Mouse (Mus musculus) neutrophil, adult 5-6 weeks (primary cell): ENCODE results near the gene Tnr. TPM values are rescaled to one million over a fixed set of nuclear protein-coding genes. Genes with fewer than 3 reads are reported as not detected.
"Not testable (repeated sequence)": the region's sequence is repeated elsewhere in the genome, so short reads cannot be mapped to it uniquely, and the experiment has no call there.

Experiments
- ATAC-seq: fragments of 151-379, 151-347 bp; 2 replicates; pipeline ENCODE4 v1.8.0; 2017; ENCODE audit warnings: mild to moderate bottlenecking, moderate TSS enrichment; ENCODE audit not compliant: insufficient number of reproducible peaks, poor library complexity, low FRiP score, severe bottlenecking; ENCODE audit errors: extremely low read depth
- total RNA-seq: library from RNA; stranded (forward); fragments of 200-1000 nt; gene quantifications from 2 replicates; pipeline ENCODE4 v1.2.3, GENCODE M21; 2017

Tnr gene
- total RNA-seq, 1 experiment from 2014 or later, result 0.23 TPM

DNA sequence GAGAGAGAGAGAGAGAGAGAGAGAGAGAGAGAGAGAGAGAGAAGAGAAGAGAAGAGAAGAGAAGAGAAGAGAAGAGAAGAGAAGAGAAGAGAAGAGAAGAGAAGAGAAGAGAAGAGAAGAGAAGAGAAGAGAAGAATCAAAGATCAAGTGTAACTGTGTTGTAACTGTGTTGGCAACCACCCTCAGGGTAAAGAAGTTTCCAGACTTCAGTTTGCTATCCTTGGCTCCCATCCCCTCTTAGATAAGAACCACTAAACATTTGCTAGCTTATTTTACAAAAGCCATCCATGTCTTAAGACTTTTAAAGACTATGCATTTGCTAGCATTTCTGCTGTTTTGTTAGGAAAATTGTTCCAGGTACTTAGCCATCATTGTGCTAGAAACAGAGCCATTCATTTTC is 442.7 kb downstream of the Tnr start:
- ATAC-seq, result not testable (repeated sequence)

DNA sequence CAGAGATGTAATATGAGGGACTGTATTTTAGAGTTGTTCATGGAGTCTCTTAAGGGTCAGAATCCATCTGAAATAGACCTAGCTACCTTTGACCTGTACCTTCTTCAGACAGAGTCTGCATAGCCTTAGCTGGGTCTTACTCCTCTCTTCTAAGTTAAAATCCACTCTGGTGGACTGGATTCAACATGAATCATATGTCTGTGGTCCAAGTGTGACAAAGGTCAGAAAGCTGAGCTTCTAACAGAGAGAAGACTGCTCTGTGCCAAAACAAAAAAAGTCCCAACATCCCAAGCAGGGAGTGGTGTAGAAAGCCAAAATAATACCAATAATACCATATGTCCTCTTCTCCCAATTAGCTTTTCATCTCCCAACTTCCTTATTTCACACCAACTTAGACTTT is 444.8 kb downstream of the Tnr start:
- ATAC-seq, result no peak

DNA sequence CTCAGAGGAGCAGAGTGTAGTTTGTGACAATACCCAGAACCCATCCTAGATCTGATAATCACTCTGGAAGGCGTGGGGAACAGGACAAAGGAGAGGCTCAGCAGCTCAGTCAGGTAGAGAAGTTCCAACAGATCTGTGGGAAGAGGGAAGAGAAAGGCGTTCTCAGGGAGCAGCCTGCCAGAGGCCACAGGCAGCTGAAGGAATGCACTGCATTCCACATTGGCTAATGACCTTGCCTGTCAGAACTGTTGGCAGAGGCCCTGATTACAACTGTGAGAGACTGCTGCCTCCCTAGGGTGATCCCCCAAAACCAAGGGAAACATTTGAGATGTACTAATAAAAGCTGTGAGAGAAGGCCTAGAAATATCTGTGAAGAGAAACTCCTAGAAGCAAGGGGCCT is 454.2 kb downstream of the Tnr start:
- ATAC-seq, result no peak

DNA sequence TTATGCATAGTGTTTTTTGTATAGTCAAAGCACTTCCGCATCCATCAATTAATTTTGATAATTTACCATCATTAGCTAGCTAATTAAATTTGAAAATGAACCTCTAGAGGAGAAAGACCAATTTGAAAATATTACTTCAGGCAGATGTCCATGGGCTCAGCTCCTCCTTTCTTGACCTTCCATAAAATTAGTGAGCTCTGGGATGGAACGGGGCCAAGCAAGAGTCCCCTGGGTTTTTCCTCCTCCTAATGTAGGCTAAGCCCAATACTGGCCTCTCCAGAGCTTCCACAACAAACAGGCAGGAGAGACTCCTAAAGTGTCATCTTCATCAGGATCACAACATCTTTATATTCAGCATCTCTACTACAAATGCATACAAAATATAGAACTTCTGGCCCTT is 455.5 kb downstream of the Tnr start:
- no peak for ATAC-seq

DNA sequence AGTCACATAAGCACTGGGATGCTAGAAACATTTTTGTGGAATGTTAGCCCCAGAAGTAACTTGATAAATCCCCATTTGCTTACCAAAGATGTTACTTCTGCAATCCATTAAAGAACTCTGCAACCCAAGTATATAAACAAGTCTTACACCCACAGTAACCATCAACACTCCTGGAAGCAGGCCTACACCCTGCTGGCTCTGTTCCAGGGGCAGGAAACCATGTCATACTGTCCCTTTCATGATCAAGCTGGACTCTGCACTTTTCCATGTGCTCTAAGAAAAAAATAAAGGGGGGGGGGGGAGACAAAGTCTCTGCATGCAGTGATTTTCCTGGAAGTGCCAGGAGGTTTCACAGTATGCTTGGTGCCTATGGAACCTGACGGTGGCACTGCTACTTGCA is 456.8 kb downstream of the Tnr start:
- ATAC-seq, result no peak
